Comparison of ENCODE assay signal across 18 mouse cellular contexts in the genomic region with DNA sequence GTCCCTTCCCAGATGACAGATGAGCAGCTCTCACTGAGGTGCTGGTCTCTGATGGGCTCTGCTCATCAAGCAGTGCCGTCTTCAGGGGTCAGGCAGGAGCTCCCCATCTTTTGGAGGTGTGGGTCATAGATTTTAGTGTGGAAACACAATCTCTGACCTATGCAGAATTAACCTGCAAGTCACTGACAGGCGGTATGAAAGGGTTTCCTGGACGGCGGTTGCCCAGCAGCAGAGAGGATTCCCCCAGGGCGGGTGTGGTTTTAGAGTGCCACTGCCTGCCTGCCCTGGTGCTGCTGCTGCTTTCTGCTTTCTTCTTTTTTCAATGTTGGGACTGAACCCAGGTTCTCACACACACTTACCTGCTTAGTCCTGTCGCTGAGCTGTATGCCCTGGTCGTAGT. TPM values are rescaled to one million over a fixed set of nuclear protein-coding genes. Genes with fewer than 3 reads are reported as not detected.
DNase-seq lines count a peak whose midpoint lies in the region; ATAC-seq lines count a peak whose summit lies in the region.
"Had no signal": no experiment of that assay in that cellular context is flagged by ENCODE, and none has a peak within 500 bp of the region (broad histone marks: within the 10 kb centered on the region; RNA-seq: fewer than 3 reads in every experiment).

No protein-coding gene starts in this region.

- H3K4me1 ChIP-seq in liver, embryonic 13.5 days (replicated peaks), result peaks cover 74% of the 10 kb centered on the region
- peaks cover 24% of the 10 kb centered on the region for H3K4me1 ChIP-seq in liver, embryonic 11.5 days (replicated peaks; ENCODE audit: control insufficient read depth, insufficient read depth, low read length)

- peak overlapping the region; percentile 23; the same call in 1 of the 2 replicates for H3K9ac ChIP-seq in liver, embryonic 13.5 days
- no peak overlapping the region for H3K9ac ChIP-seq in liver, embryonic 11.5 days (ENCODE audit: low read depth, low read length)
- H3K9ac ChIP-seq: forebrain, embryonic 12.5 days; heart, embryonic 15.5 days; hindbrain, embryonic 13.5 days; midbrain, embryonic 12.5 days had no signal

- no peak for ATAC-seq in liver, embryonic 13.5 days (ENCODE audit: low read depth)
- no peak for ATAC-seq in liver, embryonic 11.5 days (replicated peaks; ENCODE audit: low FRiP score)
- peak; percentile 47 for ATAC-seq in CD4-positive, CD25-positive, alpha-beta regulatory T cell, adult 4 months
- ATAC-seq in megakaryocyte, adult 5-6 weeks (ENCODE audit: poor library complexity, severe bottlenecking), result peak; percentile 62; the same call in 1 of the 2 replicates
- ATAC-seq: Patski had no signal

- no peaks in the 10 kb centered on the region for H3K9me3 ChIP-seq in liver, embryonic 13.5 days (replicated peaks)
- H3K9me3 ChIP-seq in liver, embryonic 11.5 days (ENCODE audit: control insufficient read depth, low read length), result no peaks in the 10 kb centered on the region
- H3K9me3 ChIP-seq: forebrain, embryonic 12.5 days; heart, embryonic 15.5 days; hindbrain, embryonic 13.5 days; midbrain, embryonic 12.5 days had no signal

- H3K4me2 ChIP-seq in liver, embryonic 13.5 days, result no peak overlapping the region
- no peak overlapping the region for H3K4me2 ChIP-seq in liver, embryonic 11.5 days
- H3K4me2 ChIP-seq: forebrain, embryonic 12.5 days; heart, embryonic 15.5 days; hindbrain, embryonic 13.5 days; midbrain, embryonic 12.5 days had no signal

- no peak overlapping the region for H3K27ac ChIP-seq in liver, embryonic 13.5 days
- H3K27ac ChIP-seq in liver, embryonic 11.5 days (ENCODE audit: low read depth, low read length), result no peak overlapping the region
- H3K27ac ChIP-seq: forebrain, embryonic 12.5 days; heart, embryonic 15.5 days; hindbrain, embryonic 13.5 days; midbrain, embryonic 12.5 days had no signal

- H3K36me3 ChIP-seq in liver, embryonic 13.5 days, result peaks cover 37% of the 10 kb centered on the region
- H3K36me3 ChIP-seq in liver, embryonic 11.5 days (ENCODE audit: control insufficient read depth, insufficient read depth, low read length), result peaks cover 11% of the 10 kb centered on the region; the same call in 1 of the 2 replicates
- H3K36me3 ChIP-seq: heart, embryonic 15.5 days had no signal

- no peaks in the 10 kb centered on the region for H3K27me3 ChIP-seq in liver, embryonic 13.5 days
- H3K27me3 ChIP-seq in liver, embryonic 11.5 days (replicated peaks; ENCODE audit: control insufficient read depth, insufficient read depth, low read length), result no peaks in the 10 kb centered on the region
- H3K27me3 ChIP-seq: forebrain, embryonic 12.5 days; heart, embryonic 15.5 days; hindbrain, embryonic 13.5 days; midbrain, embryonic 12.5 days; Patski had no signal

- H3K4me3 ChIP-seq in liver, embryonic 13.5 days (replicated peaks), result no peak overlapping the region
- H3K4me3 ChIP-seq in liver, embryonic 11.5 days (ENCODE audit: low read depth, low read length), result no peak overlapping the region
- H3K4me3 ChIP-seq: forebrain, embryonic 12.5 days; heart, embryonic 15.5 days; hindbrain, embryonic 13.5 days; midbrain, embryonic 12.5 days had no signal

- DNase-seq in liver, embryonic 13.5 days, result no peak
- no peak for DNase-seq in liver, embryonic 11.5 days (ENCODE audit: low spot score)
- peak; percentile 28 to 36 for DNase-seq in B cell, adult 2 months
- DNase-seq in heart, postnatal 4 days, result no peak
- no peak for DNase-seq in heart, adult 9 months (ENCODE audit: low spot score in 2 of 2)
- DNase-seq: cerebellum, adult 11 months; cerebellum, postnatal 36 days; kidney, adult 18-20 months; kidney, postnatal 4 days; lung, postnatal 4 days; right cerebral cortex, postnatal 4 days had no signal

- WGBS in liver, embryonic 13.5 days (ENCODE audit: insufficient replicate concordance), result 54% methylated on average over 7 of the region's 7 CpGs
- WGBS in liver, embryonic 11.5 days, result 69% methylated on average over 7 of the region's 7 CpGs

RNA-seq across cellular contexts. Expression of a gene that starts 6.1 kb away (rescaled TPM):
- 20.9 and 23.7 TPM in 2 replicates for polyA plus RNA-seq in liver, embryonic 13.5 days (2015; fragmentation: Nextera tagmentation; extraction: Ambion mirVana)
- polyA plus RNA-seq in liver, embryonic 11.5 days (2014; fragmentation: Nextera tagmentation; extraction: Ambion mirVana), result 46.0 and 50.4 TPM in 2 replicates
- 10 to 100 TPM; 36.2 to 64.2 TPM for polyA plus RNA-seq in CD4-positive, CD25-positive, alpha-beta regulatory T cell, adult 4 months (2017; shearing (Covaris generic))
- 40.8 and 44.1 TPM in 2 replicates for total RNA-seq in megakaryocyte, adult 5-6 weeks (2015)
- 67.0 and 72.5 TPM in 2 replicates for total RNA-seq in megakaryocyte, adult 5-6 weeks (2017)
- 10 to 100 TPM; 40.7 to 43.0 TPM for total RNA-seq in heart, postnatal 4 days (2021)

RNA-seq across cellular contexts. Expression of a gene that starts 45.6 kb away (rescaled TPM):
- polyA plus RNA-seq in liver, embryonic 13.5 days (2015; fragmentation: Nextera tagmentation; extraction: Ambion mirVana), result 135 and 141 TPM in 2 replicates
- 208 and 209 TPM in 2 replicates for polyA plus RNA-seq in liver, embryonic 11.5 days (2014; fragmentation: Nextera tagmentation; extraction: Ambion mirVana)
- polyA plus RNA-seq in CD4-positive, CD25-positive, alpha-beta regulatory T cell, adult 4 months (2017; shearing (Covaris generic)), result 10 to 100 TPM; 12.5 to 12.6 TPM
- total RNA-seq in megakaryocyte, adult 5-6 weeks (2015), result 21.6 and 23.0 TPM in 2 replicates
- 18.5 and 23.1 TPM in 2 replicates for total RNA-seq in megakaryocyte, adult 5-6 weeks (2017)
- 10 to 100 TPM; 76.4 to 80.4 TPM for total RNA-seq in heart, postnatal 4 days (2021)

RNA-seq across cellular contexts. Expression of a gene that starts 56.5 kb away (rescaled TPM):
- polyA plus RNA-seq in liver, embryonic 13.5 days (2015; fragmentation: Nextera tagmentation; extraction: Ambion mirVana), result 2.4 and 3.6 TPM in 2 replicates
- 17.1 and 17.6 TPM in 2 replicates for polyA plus RNA-seq in liver, embryonic 11.5 days (2014; fragmentation: Nextera tagmentation; extraction: Ambion mirVana)
- polyA plus RNA-seq in CD4-positive, CD25-positive, alpha-beta regulatory T cell, adult 4 months (2017; shearing (Covaris generic)), result 10 to 100 TPM in 1 of 2 experiments, 1 to 10 TPM in 1; 8.2 to 16.0 TPM
- total RNA-seq in megakaryocyte, adult 5-6 weeks (2015), result 5.2 and 5.6 TPM in 2 replicates
- total RNA-seq in megakaryocyte, adult 5-6 weeks (2017), result 3.3 and 4.1 TPM in 2 replicates
- total RNA-seq in heart, postnatal 4 days (2021), result 10 to 100 TPM; 19.1 to 19.5 TPM

RNA-seq across cellular contexts. Expression of a gene that starts 56.7 kb away (rescaled TPM):
- 2.5 and 2.6 TPM in 2 replicates for polyA plus RNA-seq in liver, embryonic 13.5 days (2015; fragmentation: Nextera tagmentation; extraction: Ambion mirVana)
- polyA plus RNA-seq in liver, embryonic 11.5 days (2014; fragmentation: Nextera tagmentation; extraction: Ambion mirVana), result 5.3 and 6.9 TPM in 2 replicates
- polyA plus RNA-seq in CD4-positive, CD25-positive, alpha-beta regulatory T cell, adult 4 months (2017; shearing (Covaris generic)), result 1 to 10 TPM in 1 of 2 experiments, under 1 TPM in 1; 0.98 to 3.1 TPM
- 0.27 and 0.60 TPM in 2 replicates for total RNA-seq in megakaryocyte, adult 5-6 weeks (2015)
- total RNA-seq in megakaryocyte, adult 5-6 weeks (2017), result 0.04 and 0.48 TPM in 2 replicates
- 1 to 10 TPM; 2.3 to 2.8 TPM for total RNA-seq in heart, postnatal 4 days (2021)

Comparison
In these comparisons a context has a peak if more than half of its experiments do, and no peak if none do; other contexts are left out.
1. ATAC-seq: peak in CD4-positive, CD25-positive, alpha-beta regulatory T cell, adult 4 months (single experiment) and megakaryocyte, adult 5-6 weeks (single experiment); none in liver, embryonic 13.5 days (single experiment) and liver, embryonic 11.5 days (single experiment).
2. DNase-seq: peak in B cell, adult 2 months (2 of 2); none in liver, embryonic 13.5 days (single experiment), liver, embryonic 11.5 days (single experiment), heart, postnatal 4 days (single experiment) and heart, adult 9 months (0 of 2).
3. RNA of a gene that starts 45.6 kb away (polyA plus RNA-seq): 208 to 209 TPM in liver, embryonic 11.5 days and 135 to 141 TPM in liver, embryonic 13.5 days; 12.5 to 12.6 TPM in CD4-positive, CD25-positive, alpha-beta regulatory T cell, adult 4 months; every median in the first group is over 10 times any median in the second.